Mouse (Mus musculus): ENCODE measurements around the gene Rars.
A peak's percentile ranks its signal among the peaks of the same experiment; 100 is the strongest.
"Not testable (repeated sequence)": the region's sequence is repeated elsewhere in the genome, so short reads cannot be mapped to it uniquely, and the experiment has no call there.

Gene Rars

DNA sequence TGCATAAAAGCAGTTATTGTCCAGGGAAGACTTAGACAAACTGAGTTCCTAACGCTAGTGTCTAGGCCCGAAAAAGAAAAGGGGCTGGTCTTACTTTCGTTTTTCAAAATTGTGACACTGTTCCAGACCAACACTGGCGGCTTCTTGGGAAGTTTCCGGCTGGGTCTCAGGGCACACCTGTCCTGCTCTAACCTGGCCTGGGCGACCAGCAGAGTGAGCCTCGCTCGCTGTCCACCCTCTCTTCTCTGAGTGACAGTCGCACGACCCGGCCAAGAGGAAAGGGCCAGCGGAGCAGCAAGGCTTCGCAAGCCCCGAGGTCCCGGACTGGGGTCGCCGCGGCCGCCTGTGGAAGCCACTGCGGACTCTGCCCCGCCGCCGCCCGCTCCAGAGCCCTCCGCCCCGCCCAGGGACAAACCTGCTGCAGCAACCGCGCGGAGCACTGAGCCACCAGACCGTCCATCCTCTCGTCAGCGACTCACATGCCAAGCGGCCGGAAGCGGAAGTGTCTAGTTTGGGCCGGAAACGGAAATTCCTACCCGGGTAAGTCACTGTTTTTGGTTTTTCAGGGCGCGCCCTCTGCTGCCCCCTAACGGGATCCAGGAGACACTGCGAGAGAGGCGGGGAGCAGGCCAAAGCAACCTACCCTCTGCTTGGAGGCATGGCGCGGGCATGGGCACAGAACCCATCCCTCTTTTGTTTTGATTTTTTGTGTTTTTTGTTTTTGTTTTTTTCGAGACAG is at the start of gene Rars:
TSS of gene Rars (minus strand) at position 485 of the 739 bp plus-strand sequence.
- peak; percentile 81 for DNase-seq (ENCODE audit: low read depth, low spot score)

DNA sequence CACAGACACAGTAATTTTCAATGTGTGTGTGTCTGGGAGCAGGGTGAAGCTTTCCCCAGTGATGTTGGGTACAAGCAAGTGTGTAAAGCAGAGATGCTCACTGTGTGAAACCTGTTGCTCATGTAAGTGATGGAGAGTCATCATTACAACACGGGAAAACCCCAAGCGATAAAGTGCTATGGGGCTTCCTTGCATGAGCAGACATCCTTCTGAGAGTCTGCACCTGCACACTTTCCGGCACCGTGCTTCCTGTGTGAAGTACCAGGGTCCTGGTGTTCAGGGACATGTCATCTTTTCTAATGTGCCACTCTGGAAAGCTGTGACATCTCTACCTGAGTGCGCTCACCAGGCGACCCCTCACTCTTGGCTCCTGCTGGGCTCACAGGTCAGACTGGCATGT is 48.5 kb upstream of the Rars start:
- DNase-seq (ENCODE audit: low read depth, low spot score), result no peak

DNA sequence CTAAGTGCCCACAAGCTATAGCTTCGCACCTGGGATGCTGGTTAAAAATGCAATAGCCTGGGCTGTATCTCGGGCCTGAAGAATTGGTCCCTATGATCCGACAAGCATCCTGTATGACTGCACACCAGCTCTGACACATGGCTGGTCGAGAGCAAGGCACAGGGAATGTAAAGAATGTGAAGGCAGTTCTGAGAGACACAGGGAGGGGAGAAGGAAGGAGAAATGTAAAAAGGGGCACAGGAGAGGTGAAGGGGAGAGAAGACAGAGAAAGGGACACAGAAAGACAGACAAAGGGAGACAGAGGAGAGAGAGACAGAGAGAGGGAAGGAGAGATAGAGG is 44.2 kb upstream of the Rars start:
- no peak for DNase-seq (ENCODE audit: low read depth, low spot score)

DNA sequence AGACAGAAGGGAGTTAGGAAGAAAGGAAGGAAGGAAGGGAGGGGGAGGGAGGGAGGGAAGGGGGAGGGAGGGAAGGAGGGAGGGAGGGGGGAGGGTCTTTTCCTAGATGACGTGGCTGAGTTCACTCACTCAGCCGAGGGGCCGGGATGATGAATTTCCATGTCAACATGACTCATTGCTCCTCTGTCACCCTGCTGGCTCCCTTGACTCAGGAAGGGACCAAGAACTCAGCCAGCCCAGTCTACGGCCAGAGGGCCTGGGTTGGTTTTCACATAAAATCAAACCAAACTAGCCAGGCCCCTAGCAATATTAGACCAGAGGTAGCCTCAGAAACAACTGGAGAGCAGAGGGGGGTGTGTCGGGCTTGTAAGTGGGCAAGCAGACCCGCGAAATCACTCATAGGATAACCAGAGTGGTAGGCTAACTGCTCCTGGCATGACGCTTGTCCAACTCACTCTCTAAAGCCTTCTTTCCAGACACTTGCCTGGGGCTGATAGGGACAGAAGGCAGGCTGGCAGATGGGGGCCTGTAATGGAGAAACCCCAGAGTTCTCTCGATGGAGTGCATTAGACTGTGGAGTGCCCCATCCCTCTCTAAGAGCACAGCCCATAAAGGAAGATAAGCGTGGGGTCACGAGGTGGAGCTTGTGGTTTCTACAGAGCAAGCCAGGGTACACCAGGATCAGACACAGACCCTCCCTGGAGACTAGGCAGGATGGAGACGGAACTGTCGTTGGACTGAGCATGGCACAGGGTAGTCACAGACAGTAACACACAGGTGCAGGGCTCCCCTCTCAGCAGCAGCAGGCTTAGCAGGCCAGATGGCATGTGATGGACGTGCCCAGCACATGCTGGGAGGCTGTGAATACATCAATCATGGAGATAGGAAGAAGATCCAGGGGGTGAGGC is 43.6 kb upstream of the Rars start:
- no peak for DNase-seq (ENCODE audit: low read depth, low spot score)

GRCm38 (mm10) chr11:35873624-35874244 is 39.4 kb upstream of the Rars start:
- no peak for DNase-seq (ENCODE audit: low read depth, low spot score)

- DNase-seq (ENCODE audit: low read depth, low spot score), result no peak
Measured at GRCm38 (mm10) chr11:35870961-35871360, 36.7 kb upstream of the Rars start.

GRCm38 (mm10) chr11:35866140-35866539 is 31.8 kb upstream of the Rars start:
- no peak for DNase-seq (ENCODE audit: low read depth, low spot score)

DNA sequence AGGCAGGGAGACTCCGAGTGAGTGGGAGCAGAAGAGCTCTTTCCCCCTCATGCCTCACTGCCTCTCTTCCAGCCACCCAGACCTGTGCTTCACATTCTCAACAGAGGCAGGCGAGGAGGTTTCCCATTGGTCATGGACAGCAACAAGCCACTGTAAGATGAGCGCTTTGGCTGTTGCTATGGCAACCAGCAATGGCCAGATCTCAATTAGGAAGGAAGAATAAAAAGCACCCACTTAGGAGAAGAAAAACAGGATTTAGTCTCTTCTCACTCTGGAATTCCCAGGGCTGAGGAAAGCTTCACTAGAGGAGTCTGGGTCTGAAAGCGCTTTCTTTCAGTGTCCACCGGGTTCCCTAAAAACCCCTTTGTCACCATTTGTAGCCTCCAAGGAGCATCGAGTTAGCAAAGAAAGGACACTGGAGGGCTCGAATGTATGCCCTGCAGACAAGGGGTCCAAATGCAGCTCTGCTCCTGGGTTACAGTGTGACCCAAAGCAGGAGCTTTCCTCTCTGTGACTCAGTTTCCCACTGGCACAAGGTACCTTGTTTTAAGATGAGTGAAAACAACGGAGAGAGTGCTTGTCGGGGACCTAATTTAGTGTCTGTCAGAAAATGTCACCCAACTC is 30.8 kb upstream of the Rars start:
- peak; percentile 84 for DNase-seq (ENCODE audit: low read depth, low spot score)

DNA sequence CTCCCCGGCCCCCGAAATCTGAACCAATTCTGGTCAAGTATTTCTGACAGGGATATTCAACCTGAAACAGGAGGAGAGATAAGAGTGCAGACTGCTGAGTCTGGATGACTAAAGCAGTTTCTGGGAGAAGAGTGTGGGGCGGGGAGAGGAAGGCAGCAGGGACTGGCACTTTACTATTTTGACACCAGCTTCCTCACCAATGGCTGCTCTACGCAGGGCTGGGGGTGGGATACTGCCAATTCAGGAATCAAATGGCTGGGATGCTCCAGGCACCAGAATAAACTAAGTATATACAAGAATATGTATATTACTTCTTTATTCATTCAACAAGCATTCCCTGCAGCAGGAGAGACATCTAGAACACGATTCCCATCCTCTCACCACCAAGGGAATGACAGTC is 29.3 kb upstream of the Rars start:
- no peak for DNase-seq (ENCODE audit: low read depth, low spot score)

DNA sequence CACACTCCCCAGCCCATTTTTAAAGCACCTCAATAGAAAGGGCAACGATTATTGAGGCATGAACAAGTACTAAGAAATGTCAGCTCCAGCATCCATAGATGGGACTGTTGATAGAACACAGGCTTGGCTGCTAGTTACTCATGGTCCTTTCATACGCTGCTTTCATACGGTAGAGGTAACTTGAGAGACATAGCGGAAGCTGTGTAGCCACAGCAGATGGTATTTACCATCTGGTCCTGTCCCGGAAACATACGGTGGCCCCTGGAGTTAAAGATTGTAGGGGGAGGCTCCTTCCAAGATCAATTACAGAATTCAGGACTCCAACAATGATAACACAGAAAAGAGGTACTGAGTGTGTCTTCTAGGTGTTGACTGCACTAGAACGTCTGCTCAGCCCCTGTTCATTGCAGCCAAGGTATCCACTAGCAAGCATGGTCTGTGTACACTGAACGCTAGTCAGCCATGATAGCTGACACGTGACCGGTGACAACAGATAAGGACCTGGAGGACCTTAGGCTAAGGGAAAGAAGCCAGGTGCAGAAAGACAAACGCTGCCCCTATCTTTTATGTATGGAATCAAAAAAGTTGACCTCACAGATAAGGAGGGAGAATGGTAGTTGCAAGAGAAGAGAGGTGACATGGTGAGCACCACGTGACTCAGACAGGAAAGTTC is 23.2 kb upstream of the Rars start:
- no peak for DNase-seq (ENCODE audit: low read depth, low spot score)

GRCm38 (mm10) chr11:35856359-35857040 is 22.2 kb upstream of the Rars start:
- DNase-seq (ENCODE audit: low read depth, low spot score), result peak; percentile 84

DNA sequence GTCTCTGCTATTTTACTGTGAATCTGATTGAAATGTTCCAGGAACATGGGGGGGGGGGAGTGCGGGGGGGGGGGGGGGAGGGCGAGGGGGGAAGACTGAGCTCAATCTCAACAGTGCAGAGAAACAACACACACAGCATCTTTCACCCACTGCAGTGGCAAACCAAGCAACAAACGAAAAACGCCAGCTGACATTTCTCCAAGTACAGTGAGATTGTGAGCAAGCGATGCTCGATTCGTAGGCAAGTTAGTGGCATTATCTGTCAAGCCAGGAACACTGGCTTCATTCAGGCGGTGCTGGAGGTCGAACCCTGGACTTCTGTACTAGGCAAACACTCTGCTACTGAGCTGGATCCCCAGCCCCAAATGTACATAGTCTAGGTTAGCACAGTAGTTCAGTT is 21.3 kb upstream of the Rars start:
- no peak for DNase-seq (ENCODE audit: low read depth, low spot score)

DNA sequence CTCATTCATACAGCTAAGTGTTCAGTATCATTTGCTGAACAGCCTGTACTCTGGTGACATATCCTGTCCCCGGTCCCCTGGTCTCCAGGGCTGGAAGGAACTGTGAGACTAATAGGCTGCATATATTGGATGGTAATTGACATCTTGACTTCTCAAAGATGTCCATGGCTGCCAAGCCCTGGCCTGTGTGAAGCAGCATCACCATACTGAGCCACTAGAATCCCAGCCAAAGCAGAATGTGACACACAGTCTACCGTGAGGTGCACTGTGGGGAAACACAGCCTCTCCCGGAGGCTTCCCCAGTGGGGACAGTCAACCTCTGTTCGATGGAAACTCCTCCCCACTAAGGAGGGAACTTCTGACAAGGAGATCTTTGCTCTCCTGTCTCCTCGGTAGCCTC is 20.6 kb upstream of the Rars start:
- DNase-seq (ENCODE audit: low read depth, low spot score), result no peak

- DNase-seq (ENCODE audit: low read depth, low spot score), result no peak
Measured at GRCm38 (mm10) chr11:35853651-35854050, 19.3 kb upstream of the Rars start.

- DNase-seq (ENCODE audit: low read depth, low spot score), result no peak
Measured at GRCm38 (mm10) chr11:35852731-35853130, 18.4 kb upstream of the Rars start.

DNA sequence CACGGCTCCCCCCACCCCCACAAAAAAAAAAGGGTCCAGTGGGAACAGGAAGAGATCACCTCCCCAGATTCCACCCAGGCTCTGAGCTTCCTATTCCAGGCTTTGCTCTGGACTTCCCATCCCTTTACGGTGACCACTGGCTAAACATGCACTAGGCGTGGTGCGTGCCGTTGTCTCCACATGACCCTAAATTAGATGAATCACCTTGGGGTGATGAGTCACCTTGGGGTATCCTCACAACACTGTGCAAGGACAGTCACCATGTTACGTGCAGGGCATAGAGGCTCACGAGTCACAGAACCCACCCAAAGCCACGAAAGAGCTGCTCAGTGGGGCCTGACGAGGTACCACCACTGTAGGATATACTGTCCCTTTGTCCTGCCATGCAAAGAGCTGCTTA is 10.0 kb upstream of the Rars start:
- no peak for DNase-seq (ENCODE audit: low read depth, low spot score)

- not testable (repeated sequence) for DNase-seq (ENCODE audit: low read depth, low spot score)
Measured at GRCm38 (mm10) chr11:35842560-35842959, 8.3 kb upstream of the Rars start.

DNA sequence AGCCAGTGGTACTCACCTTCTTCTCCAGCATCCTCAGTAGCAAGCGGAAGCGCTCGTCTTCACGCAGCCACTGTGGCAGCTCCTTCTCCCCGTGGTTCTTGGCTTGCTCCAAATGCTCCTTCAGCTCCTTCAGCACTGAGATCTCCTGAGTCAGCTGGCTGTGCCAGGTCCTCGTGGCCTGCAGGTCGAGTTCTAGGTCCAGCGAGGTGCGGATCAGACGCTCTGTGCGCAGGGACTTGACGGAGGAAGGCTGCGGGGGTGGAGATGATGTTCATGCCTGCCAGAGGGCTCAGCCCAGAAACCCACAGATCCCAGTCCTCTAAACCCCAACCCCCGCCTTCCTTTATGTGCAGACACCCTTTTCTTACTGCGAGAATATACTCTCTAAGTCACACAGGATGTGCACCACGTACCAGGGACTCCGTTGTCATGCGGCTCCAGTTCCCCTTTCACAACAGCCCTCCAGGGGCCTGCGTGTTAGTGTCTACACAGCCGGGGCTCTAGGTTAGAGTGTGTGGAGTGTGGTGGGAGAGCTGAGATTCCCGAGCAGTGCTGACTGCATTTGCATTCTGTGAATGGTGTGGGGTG is 7.5 kb upstream of the Rars start:
- DNase-seq (ENCODE audit: low read depth, low spot score), result no peak

GRCm38 (mm10) chr11:35840806-35841205 is 6.5 kb upstream of the Rars start:
- not testable (repeated sequence) for DNase-seq (ENCODE audit: low read depth, low spot score)

GRCm38 (mm10) chr11:35840282-35840681 is 6.0 kb upstream of the Rars start:
- DNase-seq (ENCODE audit: low read depth, low spot score), result no peak

Data from brain, embryonic 18.5 days (tissue).